ENCODE assay signal across 8 mouse cellular contexts in genomic region chr5:63906149-63907093, GRCm38 (mm10).
DNase-seq lines count a peak whose midpoint lies in the region; ATAC-seq lines count a peak whose summit lies in the region.

No protein-coding gene starts in this region.

- no peak overlapping the region for H3K4me2 ChIP-seq in intestine, embryonic 14.5 days (ENCODE audit: low read length)

- H3K9me3 ChIP-seq in intestine, embryonic 14.5 days (ENCODE audit: control insufficient read depth, low read length): no peaks in the 10 kb centered on the region

- peak; percentile 63; the same call in 1 of the 2 replicates for ATAC-seq in intestine, embryonic 14.5 days (replicated peaks; ENCODE audit: low FRiP score, low TSS enrichment, low read depth)

- no peaks in the 10 kb centered on the region for H3K27me3 ChIP-seq in intestine, embryonic 14.5 days (replicated peaks; ENCODE audit: control insufficient read depth, insufficient read depth, low read length)

- intact Hi-C loops in left cerebral cortex, postnatal 14 days (cut with DNase I): loop anchor here (1.0 to 5.0 kb wide), 3 partner anchors 61 to 366 kb away; partner anchors contain the start of gene Rell1

- no peaks in the 10 kb centered on the region for H3K36me3 ChIP-seq in intestine, embryonic 14.5 days (ENCODE audit: control insufficient read depth, insufficient read depth, low read length)

- peak; percentile 36 for DNase-seq in WW6 (ENCODE audit: low read depth, low spot score)
- peak; percentile 67 to 87 for DNase-seq in cerebellum, postnatal 4 days (ENCODE audit: low spot score in 2 of 2)
- peak; percentile 60 to 67 for DNase-seq in gastrocnemius, adult 8-10 months (ENCODE audit: low spot score in 2 of 2)
- DNase-seq in intestine, embryonic 14.5 days (ENCODE audit: low spot score): peak; percentile 93
- peak; percentile 88 for DNase-seq in left cerebral cortex, postnatal 14 days (ENCODE audit: low spot score in 2 of 2)
- peak; percentile 84 for DNase-seq in mesoderm, embryonic 11.5 days (ENCODE audit: low read depth, low spot score)
- DNase-seq in right cerebral cortex, postnatal 25 days: peak; percentile 83
- DNase-seq in urinary bladder, postnatal 36 days (ENCODE audit: low spot score in 2 of 2): peak; percentile 41 to 77

- H3K9ac ChIP-seq in intestine, embryonic 14.5 days (ENCODE audit: low read length): no peak overlapping the region

- H3K4me1 ChIP-seq in intestine, embryonic 14.5 days (replicated peaks; ENCODE audit: control insufficient read depth, insufficient read depth, low read length): no peaks in the 10 kb centered on the region

- H3K4me3 ChIP-seq in intestine, embryonic 14.5 days (ENCODE audit: low read depth, low read length): no peak overlapping the region

- 35% methylated on average over 13 of the region's 13 CpGs for WGBS in intestine, embryonic 14.5 days

- no peak overlapping the region for H3K27ac ChIP-seq in intestine, embryonic 14.5 days (ENCODE audit: low read depth)

Comparison
In these comparisons a context has a peak if more than half of its experiments do, and no peak if none do; other contexts are left out.
1. DNase-seq: peak in every context shown above with its lines; median percentile 93 in intestine, embryonic 14.5 days; 88 in left cerebral cortex, postnatal 14 days; 84 in mesoderm, embryonic 11.5 days; 83 in right cerebral cortex, postnatal 25 days; 77 in cerebellum, postnatal 4 days; 64 in gastrocnemius, adult 8-10 months; 59 in urinary bladder, postnatal 36 days; 36 in WW6.